Mouse (Mus musculus) heart, postnatal 10 days (tissue): ENCODE measurements around the gene Ube2n. TPM values are rescaled to one million over a fixed set of nuclear protein-coding genes. Genes with fewer than 3 reads are reported as not detected.

Experiments used
- DNase-seq, 2 experiments: peaks; one replicate each; pipeline ENCODE4 v3.0.0; 2021
- intact Hi-C: fragments of 180-260 bp; cut with DNase I; formaldehyde crosslinking; loops from one replicate; pipeline ENCODE4 v1.15.1; 2025
- total RNA-seq, 2 experiments: library from RNA; stranded (reverse); gene quantifications; 2 replicates each; pipeline ENCODE4 v1.2.3; 2021

The Ube2n gene
- total RNA-seq, 2 experiments from 2014 or later = 118 to 134 TPM

GRCm38 (mm10) chr10:95551752-95552151 is 36.8 kb downstream of the Ube2n start:
- intact Hi-C loops = loop anchor here (1.0 to 5.0 kb wide), 2 partner anchors 343 to 481 kb away; no protein-coding TSS in a partner anchor
- no peak for DNase-seq

- intact Hi-C loops = loop anchor here (5.0 kb wide), 1 partner anchor 480 kb away; no protein-coding TSS in a partner anchor
- no peak for DNase-seq
These were observed 37.4 kb downstream of the Ube2n start for GRCm38 (mm10) chr10:95552326-95552725.

- intact Hi-C loops = loop anchor here (2.0 kb wide), 1 partner anchor 303 kb away; no protein-coding TSS in a partner anchor
- DNase-seq = no peak
These were observed 40.9 kb downstream of the Ube2n start for GRCm38 (mm10) chr10:95555866-95556265.

GRCm38 (mm10) chr10:95557337-95557828 is 42.4 kb downstream of the Ube2n start:
- intact Hi-C loops = no loop called here
- no peak for DNase-seq

- DNase-seq = no peak
- intact Hi-C loops = loop anchor here (2.0 kb wide), 1 partner anchor 221 kb away; no protein-coding TSS in a partner anchor
These were observed 44.5 kb downstream of the Ube2n start for GRCm38 (mm10) chr10:95559426-95559825.

- no peak for DNase-seq
- intact Hi-C loops = no loop called here
These were observed 45.5 kb downstream of the Ube2n start for GRCm38 (mm10) chr10:95560394-95560983.

GRCm38 (mm10) chr10:95561616-95562015 is 46.7 kb downstream of the Ube2n start:
- intact Hi-C loops = loop anchor here (2.0 kb wide), 1 partner anchor 115 kb away; no protein-coding TSS in a partner anchor

GRCm38 (mm10) chr10:95562395-95562794 is 47.5 kb downstream of the Ube2n start:
- intact Hi-C loops = loop anchor here (2.0 kb wide), 1 partner anchor 114 kb away; no protein-coding TSS in a partner anchor
- no peak for DNase-seq

More at GRCm38 (mm10) chr10:95561616-95562015, 46.7 kb downstream of the Ube2n start:
- no peak for DNase-seq

GRCm38 (mm10) chr10:95562859-95563841 is 48.2 kb downstream of the Ube2n start:
- peak; percentile 61 to 69 for DNase-seq
- intact Hi-C loops = loop anchor here (2.0 kb wide), 1 partner anchor 114 kb away; no protein-coding TSS in a partner anchor

GRCm38 (mm10) chr10:95563851-95564845 is 49.2 kb downstream of the Ube2n start, which contains the start of gene Nudt4:
TSS of gene Nudt4 (minus strand) at chr10:95564146.
- peak; percentile 89 to 90 for DNase-seq
- intact Hi-C loops = loop anchor here (2.0 kb wide), 1 partner anchor 113 kb away; no protein-coding TSS in a partner anchor

- intact Hi-C loops = loop anchor here (5.0 kb wide), 2 partner anchors 47 to 92 kb away; no protein-coding TSS in a partner anchor
- DNase-seq = no peak
These were observed 50.4 kb downstream of the Ube2n start for GRCm38 (mm10) chr10:95565156-95565854.

GRCm38 (mm10) chr10:95566786-95567185 is 51.8 kb downstream of the Ube2n start:
- intact Hi-C loops = loop anchor here (5.0 kb wide), 2 partner anchors 46 to 91 kb away; no protein-coding TSS in a partner anchor
- DNase-seq = no peak

- DNase-seq = no peak
- intact Hi-C loops = loop anchor here (5.0 kb wide), 2 partner anchors 45 to 90 kb away; no protein-coding TSS in a partner anchor
These were observed 52.6 kb downstream of the Ube2n start for GRCm38 (mm10) chr10:95567550-95567949.

- intact Hi-C loops = loop anchor here (5.0 kb wide), 2 partner anchors 44 to 89 kb away; no protein-coding TSS in a partner anchor
These were observed 53.1 kb downstream of the Ube2n start for GRCm38 (mm10) chr10:95568016-95568415.

GRCm38 (mm10) chr10:95569441-95569840 is 54.5 kb downstream of the Ube2n start:
- intact Hi-C loops = loop anchor here (5.0 kb wide), 2 partner anchors 43 to 88 kb away; no protein-coding TSS in a partner anchor
- DNase-seq = no peak

More at GRCm38 (mm10) chr10:95568016-95568415, 53.1 kb downstream of the Ube2n start:
- DNase-seq = no peak

GRCm38 (mm10) chr10:95574994-95575393 is 60.0 kb downstream of the Ube2n start:
- no peak for DNase-seq
- intact Hi-C loops = no loop called here

- no peak for DNase-seq
- intact Hi-C loops = no loop called here
These were observed 61.0 kb downstream of the Ube2n start for GRCm38 (mm10) chr10:95575839-95576380.

- no peak for DNase-seq
- intact Hi-C loops = no loop called here
These were observed 62.1 kb downstream of the Ube2n start for GRCm38 (mm10) chr10:95576876-95577566.
